Mouse (Mus musculus) inflammation-experienced regulatory T-cells, adult 6 months (primary cell): ENCODE measurements around the gene Igsf8. TPM values are rescaled to one million over a fixed set of nuclear protein-coding genes. Genes with fewer than 3 reads are reported as not detected.
A peak's percentile ranks its signal among the peaks of the same experiment; 100 is the strongest.
"Not testable (repeated sequence)": the region's sequence is repeated elsewhere in the genome, so short reads cannot be mapped to it uniquely, and the experiment has no call there.

Experiments
- ATAC-seq: one replicate; pipeline ENCODE4 v1.8.0; 2017
- polyA plus RNA-seq, 3 experiments: library from polyadenylated mRNA; unstranded; fragments of 100-300 nt; shearing (Covaris generic); gene quantifications; one replicate each; pipeline ENCODE4 v1.2.1; 2017

Gene Igsf8
- 1 to 10 TPM; 3.8 to 5.4 (median 5.2) TPM for polyA plus RNA-seq

DNA sequence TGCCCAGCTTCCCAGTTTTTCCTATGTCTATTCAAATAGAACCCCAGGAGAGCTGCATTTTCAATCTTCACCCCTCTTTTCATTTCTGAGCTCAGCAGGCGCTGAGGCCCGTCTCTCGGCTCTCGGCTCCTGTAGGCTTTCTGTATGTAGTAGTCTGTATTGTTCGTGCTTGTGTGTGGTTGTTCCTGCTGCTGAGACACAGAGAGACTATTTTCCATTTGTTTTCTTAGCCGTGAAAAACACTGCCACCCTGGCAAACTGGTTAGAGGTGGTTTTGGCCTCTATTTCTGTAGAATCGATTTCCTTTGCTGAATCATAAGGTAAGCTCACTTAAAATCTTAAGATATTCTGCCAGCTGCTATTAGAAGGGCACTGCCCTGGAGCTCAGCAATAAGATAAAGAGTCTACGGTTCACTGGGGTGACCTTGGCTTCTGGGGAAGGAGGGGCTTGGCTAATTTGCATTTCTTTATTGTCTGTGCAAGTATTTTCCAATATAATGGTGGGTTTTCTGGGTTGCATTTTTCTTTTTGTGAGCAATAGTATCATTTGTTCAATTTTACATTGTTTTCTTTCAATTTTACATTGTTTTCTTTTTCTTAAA lies at the start of gene Igsf8:
TSS of gene Igsf8 (plus strand) at position 165 of the 602 bp plus-strand sequence.
- no peak for ATAC-seq

GRCm38 (mm10) chr1:172212776-172213175 lies 48.7 kb upstream of the Igsf8 start:
- no peak for ATAC-seq

DNA sequence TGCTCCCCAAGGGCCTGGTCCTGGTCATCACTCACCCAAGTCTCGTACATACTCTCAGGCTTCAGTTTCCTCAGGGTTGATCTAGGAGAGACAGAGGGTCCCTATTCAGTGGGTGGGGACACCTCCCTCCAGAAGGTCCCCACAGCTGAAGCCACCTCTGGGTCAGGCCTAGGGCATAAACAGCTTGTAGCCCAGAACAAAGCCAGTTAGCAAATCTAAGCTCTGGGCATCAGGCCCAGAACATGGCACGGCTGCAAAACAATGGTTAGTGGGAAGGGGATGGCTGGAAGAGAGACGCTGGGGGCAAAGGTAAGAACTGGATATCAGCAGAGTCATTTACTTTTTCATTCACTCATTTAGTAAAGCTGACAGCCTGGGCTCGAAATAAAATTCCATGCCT lies 47.7 kb upstream of the Igsf8 start:
- no peak for ATAC-seq

GRCm38 (mm10) chr1:172214748-172215147 lies 46.7 kb upstream of the Igsf8 start:
- no peak for ATAC-seq

DNA sequence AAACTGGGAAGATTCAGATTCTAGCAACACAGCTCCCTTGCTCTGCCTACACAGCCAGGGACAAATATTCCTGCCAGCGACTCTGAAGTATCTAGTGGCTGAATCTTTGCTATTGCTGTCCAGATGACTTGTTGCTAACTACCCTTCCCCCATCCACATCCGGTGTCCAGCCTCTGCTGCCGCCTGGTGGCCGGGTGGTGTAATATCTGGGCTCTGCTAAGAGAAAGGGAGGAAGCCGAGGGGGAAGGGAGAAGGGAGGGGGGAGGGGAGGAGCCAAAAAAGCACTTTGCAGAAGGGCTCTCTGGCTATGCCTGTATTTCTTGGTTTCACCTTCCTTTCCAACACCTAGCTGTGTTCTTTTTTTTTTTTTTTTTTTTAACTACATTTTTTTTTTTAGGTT lies 44.3 kb upstream of the Igsf8 start:
- peak; percentile 92 for ATAC-seq

DNA sequence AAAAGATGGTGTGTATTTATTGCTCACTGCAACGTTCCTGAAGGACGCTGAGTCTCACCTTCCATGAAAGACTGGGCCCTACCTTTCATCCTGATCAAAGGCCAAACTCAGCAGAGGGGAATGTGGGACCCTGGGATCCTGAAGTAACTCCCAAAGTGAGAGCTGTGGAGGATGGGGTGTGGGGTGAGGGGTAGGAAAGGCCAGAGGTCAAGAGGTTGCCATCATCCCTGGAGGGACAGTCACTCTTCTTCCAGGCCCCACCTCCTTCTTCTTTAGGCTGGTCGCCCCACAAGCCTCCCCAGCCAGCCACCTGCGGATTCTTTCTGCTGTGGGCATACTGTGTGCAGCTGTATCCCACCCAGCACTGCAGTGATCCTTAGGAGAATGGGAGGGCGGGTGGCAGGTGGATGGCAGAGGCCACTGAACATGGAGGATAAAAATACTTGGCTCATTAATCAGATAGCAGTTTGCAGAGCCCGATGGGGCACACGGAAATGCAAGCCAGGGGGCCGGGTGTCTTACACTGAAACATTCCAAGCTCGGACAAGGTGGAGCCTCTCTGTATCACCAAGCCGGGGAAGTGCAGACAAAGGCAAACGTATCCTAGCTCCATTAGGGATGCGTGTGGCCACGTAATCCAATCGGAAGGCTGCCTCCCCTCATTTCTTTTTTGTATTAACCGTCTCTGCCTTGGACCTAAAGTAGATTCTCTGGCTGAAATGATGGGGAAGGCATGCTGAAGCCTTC lies 43.1 kb upstream of the Igsf8 start:
- no peak for ATAC-seq

DNA sequence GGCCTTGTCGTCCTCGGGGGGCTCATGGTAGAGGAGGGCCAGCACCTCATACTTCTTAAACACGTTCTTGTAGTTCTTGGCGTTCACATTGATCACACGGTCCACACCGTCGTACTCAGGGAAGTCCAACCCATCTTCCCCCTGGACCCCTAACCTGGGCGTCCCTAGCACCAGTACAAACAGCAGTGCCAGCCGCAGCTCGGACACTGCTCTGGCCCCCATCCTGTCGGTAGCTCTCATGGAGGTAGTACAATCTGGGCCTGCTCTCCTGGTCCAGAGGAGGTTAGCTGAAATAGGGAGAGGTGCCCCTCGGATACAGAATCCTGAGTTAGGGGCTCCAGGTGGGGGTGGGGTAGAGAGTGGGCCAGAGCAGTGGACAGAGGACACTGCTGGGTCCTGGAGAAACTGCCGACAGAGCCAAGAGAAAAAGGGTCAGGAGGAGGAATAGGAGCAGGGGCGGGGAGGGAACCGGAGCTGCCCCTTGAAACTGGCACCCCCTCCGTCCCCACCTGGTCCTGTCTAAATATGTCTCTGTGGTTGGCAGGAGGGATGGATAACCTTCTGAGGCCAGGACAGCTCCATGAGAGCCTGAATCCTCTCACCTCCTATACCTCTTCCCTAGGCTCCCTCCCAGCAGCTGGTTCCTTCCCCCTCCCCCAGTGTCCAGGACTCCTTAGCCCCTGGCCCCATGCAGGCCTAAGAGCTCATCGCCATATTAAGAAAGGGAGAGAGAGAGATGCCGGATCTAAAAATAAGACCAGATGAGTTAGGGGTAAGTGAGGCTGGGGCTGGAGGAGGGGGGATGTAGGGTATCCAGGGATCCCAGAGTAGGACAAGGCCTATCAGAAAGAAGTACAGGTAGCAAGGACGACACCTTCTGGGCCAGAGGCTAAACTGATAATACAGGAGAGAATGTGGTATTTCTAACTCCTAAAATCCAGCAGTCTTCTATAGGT lies 41.7 kb upstream of the Igsf8 start, which contains the start of gene Casq1:
TSS of gene Casq1 (minus strand) at position 418 of the 956 bp plus-strand sequence.
- ATAC-seq = no peak

GRCm38 (mm10) chr1:172220414-172220813 lies 41.0 kb upstream of the Igsf8 start:
- ATAC-seq = no peak

DNA sequence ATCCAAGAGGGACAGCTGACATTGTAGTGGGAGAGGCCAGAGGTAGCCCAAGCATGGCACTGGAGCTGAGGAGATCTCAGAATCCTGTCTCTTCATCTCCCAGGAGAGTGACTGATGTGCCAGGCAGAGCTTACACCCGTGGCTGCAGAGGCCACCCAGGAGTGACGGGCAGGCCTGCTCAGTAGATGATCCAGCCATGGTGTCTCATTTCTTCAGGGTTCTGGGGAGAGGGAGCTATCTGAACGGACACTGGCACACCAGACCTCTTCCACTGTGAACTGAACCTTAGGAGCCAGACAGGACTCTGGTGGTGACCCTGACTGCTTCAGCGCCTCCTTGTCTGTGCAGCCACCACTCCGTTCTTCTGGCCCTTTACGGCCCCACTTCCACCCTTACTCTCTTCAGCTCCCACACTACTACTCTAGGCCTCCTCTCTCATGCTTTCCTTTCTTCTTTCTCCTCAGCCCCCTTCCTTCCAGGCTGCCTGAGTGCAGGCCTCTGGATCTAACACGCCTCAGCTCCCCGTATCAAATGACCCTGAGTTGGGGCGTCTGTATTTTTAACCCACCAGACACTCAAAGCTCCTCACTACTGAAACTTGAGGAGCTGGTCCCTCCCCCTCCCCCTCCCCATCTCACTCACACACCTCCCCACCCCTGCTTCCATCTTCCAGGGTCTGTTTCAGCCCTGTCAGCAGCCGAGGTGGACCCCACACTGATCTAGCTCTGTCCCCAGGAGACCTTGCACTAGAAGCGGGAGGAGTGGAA lies 40.0 kb upstream of the Igsf8 start:
- no peak for ATAC-seq

GRCm38 (mm10) chr1:172228209-172228608 lies 33.2 kb upstream of the Igsf8 start:
- no peak for ATAC-seq

DNA sequence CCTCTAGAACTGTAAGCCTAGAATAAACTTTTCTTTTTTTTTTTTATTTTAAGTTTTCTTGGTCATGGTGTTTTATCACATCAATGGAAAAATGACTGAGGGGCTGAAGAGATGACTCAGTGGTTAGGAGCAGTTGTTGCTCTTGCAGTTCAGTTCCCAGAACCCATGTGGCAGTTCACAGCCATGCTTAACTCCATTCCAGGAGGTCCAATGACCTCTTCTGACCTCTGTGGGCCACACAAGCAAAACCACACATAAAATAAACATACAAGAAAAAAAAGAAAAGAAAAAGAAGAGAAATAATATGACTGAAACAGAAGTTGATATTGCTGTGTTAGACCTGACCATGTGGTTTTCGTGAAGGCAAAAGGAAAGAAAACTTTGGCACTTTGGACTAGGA lies 32.2 kb upstream of the Igsf8 start:
- no peak for ATAC-seq

GRCm38 (mm10) chr1:172240945-172241708 lies 20.3 kb upstream of the Igsf8 start:
- no peak for ATAC-seq

DNA sequence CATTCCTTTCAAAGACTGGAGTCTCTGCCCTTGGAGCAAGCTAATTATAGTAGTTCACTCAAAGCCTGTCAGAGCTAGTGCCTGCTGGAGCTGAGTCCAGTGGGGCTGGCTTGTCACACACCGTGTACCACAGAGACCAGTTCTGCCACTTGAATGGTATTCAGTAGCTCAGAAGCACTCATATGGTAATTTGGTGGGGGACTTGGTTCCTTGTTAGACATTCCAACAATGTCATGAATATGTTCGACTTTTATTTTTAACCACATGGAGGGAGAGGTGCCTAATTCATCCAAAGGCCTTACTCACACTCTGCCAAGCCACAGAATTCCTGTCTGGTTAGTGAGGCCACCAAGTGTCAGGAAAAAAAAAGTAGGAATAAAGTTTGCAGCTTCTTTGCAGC lies 19.0 kb upstream of the Igsf8 start:
- ATAC-seq = no peak

GRCm38 (mm10) chr1:172243547-172244205 lies 17.8 kb upstream of the Igsf8 start:
- ATAC-seq = no peak

GRCm38 (mm10) chr1:172244645-172245044 lies 16.8 kb upstream of the Igsf8 start:
- not testable (repeated sequence) for ATAC-seq

- ATAC-seq = no peak
Observed at GRCm38 (mm10) chr1:172247216-172247615, 14.2 kb upstream of the Igsf8 start.

- ATAC-seq = peak; percentile 46
Observed at GRCm38 (mm10) chr1:172247679-172248078, 13.8 kb upstream of the Igsf8 start.

GRCm38 (mm10) chr1:172258314-172258713 lies 3.1 kb upstream of the Igsf8 start, which contains the start of gene Atp1a4:
TSS of gene Atp1a4 (minus strand) at chr1:172258414.
- no peak for ATAC-seq

GRCm38 (mm10) chr1:172271208-172271607 lies 9.8 kb downstream of the Igsf8 start:
- ATAC-seq = no peak

DNA sequence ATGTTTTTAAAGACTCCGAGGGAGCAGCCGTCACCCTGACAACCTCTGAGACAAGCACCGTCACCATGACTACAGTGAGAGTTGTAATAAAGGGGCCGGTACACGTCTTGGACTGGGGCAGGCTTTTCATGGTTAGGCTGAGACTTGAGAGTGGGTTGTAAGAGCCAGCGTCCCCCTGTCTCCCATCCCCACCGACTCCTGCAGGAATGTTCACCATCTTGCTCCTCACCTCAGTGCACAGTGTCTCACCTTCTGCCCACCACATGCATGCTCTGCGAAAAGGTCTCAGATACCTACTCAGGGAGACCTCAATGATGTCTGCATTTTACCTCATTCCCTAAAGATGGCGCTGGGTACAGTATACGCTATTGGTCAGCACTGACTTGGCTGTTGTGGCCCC lies 10.3 kb downstream of the Igsf8 start:
- ATAC-seq = no peak

- no peak for ATAC-seq
Observed at GRCm38 (mm10) chr1:172273386-172273785, 11.9 kb downstream of the Igsf8 start.
